Comparison of ENCODE assay signal across 11 mouse cellular contexts in genomic region chr7:97211117-97211516, GRCm38 (mm10).
DNase-seq lines count a peak whose midpoint lies in the region; ATAC-seq and TF ChIP-seq lines count a peak whose summit lies in the region.
"Had no signal": no experiment of that assay in that cellular context is flagged by ENCODE, and none has a peak within 500 bp of the region (broad histone marks: within the 10 kb centered on the region; RNA-seq: fewer than 3 reads in every experiment).

No protein-coding gene starts in this region.

- H3K9ac ChIP-seq in lung, embryonic 14.5 days, result no peak overlapping the region
- no peak overlapping the region for H3K9ac ChIP-seq in intestine, postnatal 0 days (ENCODE audit: low read depth, low read length)
- H3K9ac ChIP-seq: heart, embryonic 15.5 days had no signal

- H3K27ac ChIP-seq in lung, embryonic 14.5 days (ENCODE audit: low read depth), result no peak overlapping the region
- H3K27ac ChIP-seq in intestine, postnatal 0 days (ENCODE audit: low read depth, low read length), result no peak overlapping the region
- H3K27ac ChIP-seq: heart, embryonic 15.5 days; kidney, postnatal 0 days had no signal

- H3K27me3 ChIP-seq in lung, embryonic 14.5 days (ENCODE audit: insufficient read depth, low read length), result no peaks in the 10 kb centered on the region
- H3K27me3 ChIP-seq in intestine, postnatal 0 days (replicated peaks; ENCODE audit: control insufficient read depth, insufficient read depth, low read length), result no peaks in the 10 kb centered on the region
- H3K27me3 ChIP-seq: heart, embryonic 15.5 days had no signal

- DNase-seq in layer of hippocampus, adult 9-10 months (ENCODE audit: low spot score), result peak; percentile 35
- DNase-seq in layer of hippocampus, postnatal 25 days (ENCODE audit: extremely low spot score in 1 of 2, low spot score in 1 of 2), result no peak
- peak; percentile 37 for DNase-seq in brain, adult 2 months (ENCODE audit: low read depth, low spot score)
- peak; percentile 15 for DNase-seq in lung, embryonic 14.5 days
- DNase-seq in skeletal muscle tissue, adult 2 months (ENCODE audit: low read depth, low spot score), result peak; percentile 28
- no peak for DNase-seq in thymus, postnatal 0 days (ENCODE audit: low spot score)
- no peak for DNase-seq in urinary bladder, postnatal 14 days (ENCODE audit: low spot score)
- DNase-seq: cerebellum, postnatal 36 days had no signal

- no peak for ATAC-seq in lung, embryonic 14.5 days (ENCODE audit: insufficient read depth)
- no peak for ATAC-seq in intestine, postnatal 0 days

- no peaks in the 10 kb centered on the region for H3K4me1 ChIP-seq in lung, embryonic 14.5 days (ENCODE audit: insufficient read depth)
- H3K4me1 ChIP-seq in intestine, postnatal 0 days (replicated peaks; ENCODE audit: control insufficient read depth, insufficient read depth, low read length), result 0 out of 2 replicates have a peak, but pooled peaks cover 11% of the 10 kb centered on the region

- no peak overlapping the region for H3K4me2 ChIP-seq in lung, embryonic 14.5 days
- no peak overlapping the region for H3K4me2 ChIP-seq in intestine, postnatal 0 days (replicated peaks; ENCODE audit: low read depth)
- H3K4me2 ChIP-seq: heart, embryonic 15.5 days had no signal

- H3K36me3 ChIP-seq in lung, embryonic 14.5 days (ENCODE audit: insufficient read depth), result no peaks in the 10 kb centered on the region
- H3K36me3 ChIP-seq in intestine, postnatal 0 days (ENCODE audit: control insufficient read depth, insufficient read depth), result no peaks in the 10 kb centered on the region
- H3K36me3 ChIP-seq: heart, embryonic 15.5 days had no signal

- no peaks in the 10 kb centered on the region for H3K9me3 ChIP-seq in lung, embryonic 14.5 days (ENCODE audit: low read depth, low read length)
- H3K9me3 ChIP-seq in intestine, postnatal 0 days (ENCODE audit: control insufficient read depth), result no peaks in the 10 kb centered on the region
- H3K9me3 ChIP-seq: heart, embryonic 15.5 days had no signal

- 72% methylated on average over 4 of the region's 4 CpGs for WGBS in lung, embryonic 14.5 days
- 43% methylated on average over 4 of the region's 4 CpGs for WGBS in intestine, postnatal 0 days

- no peak for TF ChIP-seq CTCF in lung, embryonic 14.5 days (IDR thresholded peaks at IDR 0.05; ENCODE audit: low read depth)
- no peak for TF ChIP-seq CTCF in intestine, postnatal 0 days (IDR thresholded peaks at IDR 0.05; ENCODE audit: low read depth)

- no peak overlapping the region for H3K4me3 ChIP-seq in lung, embryonic 14.5 days (ENCODE audit: low read depth, low read length)
- H3K4me3 ChIP-seq in intestine, postnatal 0 days (ENCODE audit: low read depth, low read length), result no peak overlapping the region
- H3K4me3 ChIP-seq: heart, embryonic 15.5 days had no signal

Comparison
In these comparisons a context has a peak if more than half of its experiments do, and no peak if none do; other contexts are left out.
1. DNase-seq: peak in layer of hippocampus, adult 9-10 months (single experiment), brain, adult 2 months (single experiment), lung, embryonic 14.5 days (single experiment) and skeletal muscle tissue, adult 2 months (single experiment); none in layer of hippocampus, postnatal 25 days (0 of 2), thymus, postnatal 0 days (single experiment) and urinary bladder, postnatal 14 days (single experiment).